Mouse (Mus musculus) forebrain, embryonic 15.5 days (tissue): ENCODE measurements around the gene Tgfb2. TPM values are rescaled to one million over a fixed set of nuclear protein-coding genes. Genes with fewer than 3 reads are reported as not detected.

ENCODE experiments used
- ATAC-seq: fragments of 200-750 bp; cut with Nextera tagmentation; replicated peaks from 2 replicates; pipeline ENCODE4 v1.8.0; 2017; ENCODE audit warnings: mild to moderate bottlenecking, moderate TSS enrichment, moderate library complexity
- H3K27ac ChIP-seq: fragments of 300-500 bp; sonication (generic); replicated peaks from 2 replicates; pipeline ENCODE4 v1.5.1; 2015; ENCODE audit warnings: mild to moderate bottlenecking, inconsistent platforms
- H3K27me3 ChIP-seq: fragments of 300-500 bp; sonication (generic); 2 replicates; pipeline ENCODE4 v1.6.1; 2015; ENCODE audit warnings: inconsistent platforms
- H3K36me3 ChIP-seq: fragments of 300-500 bp; sonication (generic); 2 replicates; pipeline ENCODE4 v1.6.1; 2015; ENCODE audit warnings: mild to moderate bottlenecking, inconsistent platforms
- H3K4me1 ChIP-seq: fragments of 300-500 bp; sonication (generic); 2 replicates; pipeline ENCODE4 v1.6.1; 2015; ENCODE audit warnings: inconsistent platforms
- H3K4me2 ChIP-seq: fragments of 300-500 bp; sonication (generic); replicated peaks from 2 replicates; pipeline ENCODE4 v1.6.1; 2015; ENCODE audit warnings: mild to moderate bottlenecking, inconsistent platforms
- H3K4me3 ChIP-seq: fragments of 300-500 bp; sonication (generic); 2 replicates; pipeline ENCODE4 v1.5.1; 2015; ENCODE audit warnings: mild to moderate bottlenecking, inconsistent platforms
- H3K9ac ChIP-seq: fragments of 300-500 bp; sonication (generic); replicated peaks from 2 replicates; pipeline ENCODE4 v1.6.1; 2015; ENCODE audit warnings: mild to moderate bottlenecking, inconsistent platforms
- H3K9me3 ChIP-seq: fragments of 300-500 bp; sonication (generic); 2 replicates; pipeline ENCODE4 v1.6.1; 2016; ENCODE audit warnings: inconsistent platforms
- whole genome bisulfite sequencing: fragments of 180-500 bp; shearing (Covaris S2); methylation state at CpG from one replicate; pipeline ENCODE4 v1.1.7; 2015; ENCODE audit warnings: mixed read lengths; 5-methylcytosine and 5-hydroxymethylcytosine counted together
- polyA plus RNA-seq: library from polyadenylated mRNA; unstranded; fragments of >200 nt; fragmentation: Nextera tagmentation; extraction: Ambion mirVana; gene quantifications from 2 replicates; pipeline ENCODE4 v1.2.1, GENCODE M21; 2015

Gene Tgfb2
- polyA plus RNA-seq, 1 experiment from 2014 or later: 17.7 TPM

DNA sequence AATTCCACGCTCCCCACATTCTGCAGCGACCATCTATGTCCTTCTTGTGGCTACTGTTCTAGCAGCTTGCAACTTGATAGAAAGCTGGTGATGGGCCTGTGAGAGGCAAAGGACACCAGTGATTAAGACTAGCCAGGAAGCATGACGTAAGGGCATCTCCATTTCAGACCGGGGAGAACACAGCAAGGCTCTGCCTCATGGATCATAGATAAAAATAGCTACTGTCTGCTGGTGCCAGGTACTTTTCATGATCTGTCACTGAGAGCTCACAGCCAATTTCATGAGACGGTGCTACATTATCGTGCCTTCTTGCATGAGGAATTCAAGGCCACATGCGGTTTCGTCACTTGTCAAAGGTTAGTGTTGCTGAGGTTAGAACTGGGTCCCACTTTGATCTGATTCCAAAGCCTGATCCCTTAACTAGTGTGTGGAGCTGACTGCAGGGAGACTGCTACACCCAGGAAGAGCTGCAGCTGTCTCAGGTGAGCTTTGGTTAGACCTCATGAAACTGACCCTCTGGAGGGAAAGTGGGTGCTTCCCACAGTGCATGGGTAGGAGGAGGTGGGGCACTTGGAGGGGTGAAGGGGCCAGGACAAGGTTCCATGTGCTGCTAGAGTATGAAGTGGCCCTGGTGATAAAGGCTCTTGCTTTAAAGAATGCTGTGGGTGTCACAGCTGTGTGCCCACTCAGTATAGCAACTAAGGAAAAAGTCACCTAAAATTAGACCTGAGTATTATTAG is 118.6 kb downstream of the Tgfb2 start:
- H3K27ac ChIP-seq: no peak overlapping the region
- H3K9me3 ChIP-seq: no peaks in the 10 kb centered on the region
- H3K4me1 ChIP-seq: no peaks in the 10 kb centered on the region
- no peak overlapping the region for H3K4me2 ChIP-seq
- H3K27me3 ChIP-seq: no peaks in the 10 kb centered on the region
- ATAC-seq: no peak
- 81% methylated on average over 8 of the region's 8 CpGs for WGBS
- no peak overlapping the region for H3K9ac ChIP-seq
- no peak overlapping the region for H3K4me3 ChIP-seq
- no peaks in the 10 kb centered on the region for H3K36me3 ChIP-seq

DNA sequence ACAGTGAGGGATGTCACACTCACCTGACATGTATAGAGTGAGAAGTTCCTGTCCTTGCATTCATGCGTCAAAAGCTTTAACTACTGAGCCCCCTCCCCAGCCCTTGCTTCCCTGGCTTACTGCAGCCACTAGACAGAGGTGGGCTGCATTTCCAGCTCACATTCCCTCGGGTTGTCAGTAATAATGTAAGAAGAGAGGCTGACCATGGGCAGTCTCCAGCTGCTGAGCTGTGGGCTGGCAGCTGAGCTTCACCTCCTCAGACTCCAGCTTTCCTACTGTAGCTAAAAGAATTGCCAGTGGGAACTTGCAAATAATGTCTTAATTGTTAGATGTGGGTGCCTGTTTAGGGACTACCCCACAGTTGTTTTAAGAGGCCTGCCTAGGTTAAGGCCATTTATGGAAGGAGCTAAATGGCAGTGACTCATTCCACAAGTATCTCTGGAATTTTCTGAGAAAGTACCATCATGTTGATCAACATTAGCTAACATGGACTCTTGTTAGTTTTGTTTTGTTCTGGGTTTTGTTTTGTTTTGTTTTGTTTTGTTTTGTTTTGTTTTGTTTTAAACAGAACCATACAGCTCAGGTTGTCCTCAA is 120.1 kb downstream of the Tgfb2 start:
- H3K27ac ChIP-seq: no peak overlapping the region
- ATAC-seq: no peak
- WGBS: 81% methylated on average over 2 of the region's 2 CpGs

DNA sequence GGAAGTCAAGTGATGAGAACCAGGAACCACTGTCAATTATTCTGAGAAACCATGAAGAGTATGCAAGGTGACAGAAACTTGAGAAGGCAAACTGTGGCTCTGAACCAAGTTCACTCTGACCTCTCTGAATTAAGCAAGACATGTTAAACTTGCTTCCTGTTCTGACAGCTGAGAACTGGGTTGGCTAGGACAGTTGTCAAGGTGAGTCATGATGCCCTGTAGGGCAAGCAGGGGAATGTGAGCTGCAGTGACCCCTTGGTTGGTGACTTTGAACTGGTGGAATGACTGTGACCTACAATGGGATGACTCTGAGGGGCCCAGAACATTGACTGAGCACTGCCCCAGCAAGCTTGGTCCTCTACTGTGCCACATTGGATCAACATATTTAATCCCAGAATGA is 121.9 kb downstream of the Tgfb2 start:
- Histone ChIP-seq H3K27ac (no peak overlapping the region), H3K9me3 (no peaks in the 10 kb centered on the region), H3K9ac (no peak overlapping the region), H3K27me3 (no peaks in the 10 kb centered on the region), H3K36me3 (no peaks in the 10 kb centered on the region), H3K4me3 (no peak overlapping the region), H3K4me2 (no peak overlapping the region), H3K4me1 (no peaks in the 10 kb centered on the region)
- no peak for ATAC-seq

More for the DNA sequence above, 120.1 kb downstream of the Tgfb2 start:
- no peak overlapping the region for H3K4me3 ChIP-seq
- no peak overlapping the region for H3K4me2 ChIP-seq
- no peaks in the 10 kb centered on the region for H3K4me1 ChIP-seq
- H3K9ac ChIP-seq: no peak overlapping the region
- no peaks in the 10 kb centered on the region for H3K9me3 ChIP-seq
- H3K36me3 ChIP-seq: no peaks in the 10 kb centered on the region
- no peaks in the 10 kb centered on the region for H3K27me3 ChIP-seq

DNA sequence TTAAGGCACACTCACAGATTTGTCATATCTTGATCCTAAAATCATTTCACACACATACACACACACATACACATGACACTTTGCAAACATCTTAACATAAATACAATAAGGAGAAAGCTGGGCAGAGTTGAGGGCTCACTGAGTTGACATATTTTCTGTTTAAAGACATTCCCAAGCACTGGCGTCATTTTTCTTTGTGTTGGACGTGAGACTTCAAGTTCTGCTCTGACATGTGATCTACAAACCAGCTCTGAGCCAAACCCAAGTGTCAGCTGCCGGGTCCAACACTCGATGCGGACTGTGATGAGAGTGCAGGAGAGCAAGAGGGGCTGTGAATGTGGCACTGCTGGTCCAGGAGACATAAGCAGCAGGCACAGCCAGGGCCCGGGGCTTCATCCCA is 123.7 kb downstream of the Tgfb2 start:
- 83% methylated on average over 6 of the region's 6 CpGs for WGBS
- H3K9ac ChIP-seq: no peak overlapping the region
- H3K4me3 ChIP-seq: no peak overlapping the region
- H3K27ac ChIP-seq: no peak overlapping the region
- H3K36me3 ChIP-seq: no peaks in the 10 kb centered on the region
- no peak overlapping the region for H3K4me2 ChIP-seq
- no peaks in the 10 kb centered on the region for H3K9me3 ChIP-seq
- ATAC-seq: no peak
- no peaks in the 10 kb centered on the region for H3K27me3 ChIP-seq
- H3K4me1 ChIP-seq: no peaks in the 10 kb centered on the region

DNA sequence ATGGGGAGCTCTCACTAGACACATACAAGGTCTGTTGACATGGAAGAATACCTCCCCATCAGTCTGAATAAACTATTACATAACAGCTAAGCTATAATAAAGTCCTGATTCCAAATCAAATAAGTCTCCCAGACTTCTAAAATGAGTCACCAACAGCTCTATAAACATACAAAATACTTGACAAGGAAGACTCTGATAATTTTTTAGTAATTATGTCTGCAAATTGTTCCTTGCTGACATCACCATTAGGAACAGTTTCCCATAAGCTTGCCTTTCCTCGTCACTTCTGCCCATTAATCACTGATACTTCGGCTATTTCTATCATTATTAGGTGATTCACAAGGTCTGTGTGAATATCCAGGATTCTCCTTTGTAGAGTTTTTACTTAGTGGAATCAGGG is 124.1 kb downstream of the Tgfb2 start:
- no peak overlapping the region for H3K4me3 ChIP-seq
- H3K27me3 ChIP-seq: no peaks in the 10 kb centered on the region
- no peaks in the 10 kb centered on the region for H3K4me1 ChIP-seq
- H3K9ac ChIP-seq: no peak overlapping the region
- no peaks in the 10 kb centered on the region for H3K36me3 ChIP-seq
- no peaks in the 10 kb centered on the region for H3K9me3 ChIP-seq
- H3K27ac ChIP-seq: no peak overlapping the region
- 84% methylated on average over 2 of the region's 2 CpGs for WGBS
- H3K4me2 ChIP-seq: no peak overlapping the region
- no peak for ATAC-seq

DNA sequence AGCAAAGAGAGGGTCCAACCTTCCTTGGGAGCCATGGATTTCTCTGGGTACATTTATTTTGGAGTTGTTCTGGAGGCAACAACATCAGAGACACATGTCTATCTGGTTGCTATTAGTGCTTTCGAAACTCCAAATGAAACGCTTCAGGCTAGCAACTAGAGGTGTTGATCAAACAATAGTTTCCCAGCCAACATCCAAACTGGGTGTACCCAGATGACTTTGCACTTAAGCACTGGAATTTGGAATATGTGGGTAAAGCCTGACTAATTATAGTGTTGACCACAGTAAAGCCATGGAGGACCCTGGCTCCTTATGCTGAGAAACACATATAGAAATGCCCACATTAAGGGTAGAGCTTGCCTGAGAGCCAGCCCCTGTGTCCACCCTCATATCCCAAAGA is 124.7 kb downstream of the Tgfb2 start:
- Histone ChIP-seq H3K27me3 (no peaks in the 10 kb centered on the region), H3K4me3 (no peak overlapping the region), H3K27ac (no peak overlapping the region), H3K9me3 (no peaks in the 10 kb centered on the region), H3K36me3 (no peaks in the 10 kb centered on the region), H3K4me2 (no peak overlapping the region), H3K4me1 (no peaks in the 10 kb centered on the region), H3K9ac (no peak overlapping the region)
- 87% methylated on average over 2 of the region's 2 CpGs for WGBS
- ATAC-seq: no peak

DNA sequence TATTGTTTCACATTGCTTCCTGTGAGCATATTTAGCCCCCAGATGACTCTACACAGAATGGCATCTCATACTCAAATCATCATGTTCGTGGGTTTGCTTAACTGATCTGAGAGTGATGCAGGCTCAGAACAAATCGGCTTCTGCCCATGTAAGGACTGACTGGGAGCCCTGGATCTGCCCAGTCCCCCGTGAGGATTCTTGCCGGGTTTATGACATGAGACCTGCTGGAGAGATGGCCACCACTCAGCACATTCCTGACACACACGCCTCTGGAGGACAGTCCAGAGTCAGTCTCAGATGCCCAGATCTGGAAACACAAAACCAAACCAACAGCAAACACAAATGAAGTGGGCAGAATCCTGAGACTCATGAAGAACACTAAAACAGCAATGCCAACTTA is 128.5 kb downstream of the Tgfb2 start:
- Histone ChIP-seq H3K4me2 (no peak overlapping the region), H3K27me3 (no peaks in the 10 kb centered on the region), H3K4me1 (no peaks in the 10 kb centered on the region), H3K9ac (no peak overlapping the region), H3K9me3 (no peaks in the 10 kb centered on the region), H3K27ac (no peak overlapping the region), H3K4me3 (no peak overlapping the region), H3K36me3 (no peaks in the 10 kb centered on the region)
- 87% methylated on average over 5 of the region's 5 CpGs for WGBS
- no peak for ATAC-seq

DNA sequence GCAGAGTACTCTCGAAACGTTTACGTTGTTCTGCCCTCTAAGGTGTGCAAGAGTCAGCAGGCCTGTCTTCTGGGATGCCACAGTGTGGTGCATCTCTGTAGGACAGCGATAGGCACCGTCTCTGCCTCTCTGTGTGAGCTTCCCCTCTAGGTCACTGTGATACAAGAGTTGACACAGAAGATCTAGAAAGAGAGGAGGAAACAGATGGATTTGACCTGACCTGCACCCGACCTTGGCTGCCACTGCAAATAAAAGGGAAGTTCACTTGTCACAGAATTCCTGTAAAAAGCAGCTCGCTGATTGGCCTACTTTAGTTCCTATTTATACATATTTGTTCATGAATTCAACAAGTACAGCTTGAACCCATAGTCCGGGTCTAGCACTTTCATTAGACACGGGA is 130.2 kb downstream of the Tgfb2 start:
- no peak overlapping the region for H3K4me2 ChIP-seq
- ATAC-seq: no peak
- H3K27ac ChIP-seq: no peak overlapping the region
- no peaks in the 10 kb centered on the region for H3K36me3 ChIP-seq
- no peak overlapping the region for H3K4me3 ChIP-seq
- 88% methylated on average over 9 of the region's 9 CpGs for WGBS
- H3K9me3 ChIP-seq: no peaks in the 10 kb centered on the region
- no peaks in the 10 kb centered on the region for H3K27me3 ChIP-seq
- H3K4me1 ChIP-seq: no peaks in the 10 kb centered on the region
- no peak overlapping the region for H3K9ac ChIP-seq

DNA sequence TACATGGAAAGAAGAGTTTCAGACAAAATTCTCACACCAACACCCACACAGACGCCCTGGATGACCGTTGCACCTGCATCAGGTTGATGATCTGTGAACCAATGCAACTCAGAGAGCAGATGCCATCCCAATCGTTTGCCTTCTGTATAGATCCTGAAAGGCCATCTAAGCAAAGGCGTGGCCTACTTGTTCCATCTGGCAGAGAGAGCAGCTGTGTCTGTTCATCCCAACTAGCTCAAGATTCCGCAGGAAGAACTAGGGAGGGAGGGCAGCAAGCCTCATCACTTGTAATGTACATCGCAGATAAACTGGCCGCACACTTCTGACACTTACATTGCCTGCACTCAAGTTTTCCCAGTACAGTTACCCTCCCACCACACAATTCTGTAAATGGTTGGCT is 130.7 kb downstream of the Tgfb2 start:
- Histone ChIP-seq H3K27me3 (no peaks in the 10 kb centered on the region), H3K4me1 (no peaks in the 10 kb centered on the region), H3K4me2 (no peak overlapping the region), H3K4me3 (no peak overlapping the region), H3K27ac (no peak overlapping the region), H3K36me3 (no peaks in the 10 kb centered on the region), H3K9me3 (no peaks in the 10 kb centered on the region), H3K9ac (no peak overlapping the region)
- ATAC-seq: no peak
- WGBS: 93% methylated on average over 7 of the region's 7 CpGs

Other genes starting within 250 kb of the Tgfb2 start
- gene Rrp15, start 43.4 kb upstream of the Tgfb2 start, polyA plus RNA-seq: 36.1 and 36.5 TPM in 2 replicates